Mouse (Mus musculus) liver, adult (tissue): ENCODE data around the gene Gstm3.
A peak's percentile ranks its signal among the peaks of the same experiment; 100 is the strongest.

ENCODE experiments used
- GATA4 ChIP-seq: IDR thresholded peaks from 2 replicates; pipeline ENCODE4 v1.6.1; 2014; ENCODE audit warnings: mild to moderate bottlenecking, low read length; ENCODE audit not compliant: insufficient replicate concordance

Gene Gstm3

GRCm38 (mm10) chr3:107940524-107940923, 28.6 kb downstream of the Gstm3 start:
- no peak for TF ChIP-seq GATA4

- TF ChIP-seq GATA4 = no peak
Observed at GRCm38 (mm10) chr3:107939830-107940229, 29.3 kb downstream of the Gstm3 start.

GRCm38 (mm10) chr3:107939403-107939802, 29.7 kb downstream of the Gstm3 start:
- no peak for TF ChIP-seq GATA4

GRCm38 (mm10) chr3:107935888-107936287, 33.2 kb downstream of the Gstm3 start:
- no peak for TF ChIP-seq GATA4

DNA sequence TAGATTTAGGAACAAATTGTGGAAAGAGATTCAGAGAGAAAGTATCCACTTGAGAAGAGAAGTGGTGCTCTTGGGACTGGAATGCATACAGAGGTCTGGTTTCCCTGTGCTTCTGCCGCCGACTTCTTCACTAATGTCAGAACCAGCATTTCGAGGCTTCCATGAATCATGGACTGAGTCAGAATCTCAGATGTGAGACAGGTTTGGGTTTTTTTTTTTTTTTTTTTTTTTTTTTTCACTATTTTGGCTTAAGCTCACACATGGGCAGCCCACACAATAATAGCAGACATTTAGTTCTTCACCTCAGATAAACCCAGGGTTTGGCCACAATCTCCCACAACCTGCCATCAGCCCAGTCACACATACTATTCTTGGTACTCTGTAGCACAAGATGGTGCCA, 33.8 kb downstream of the Gstm3 start:
- TF ChIP-seq GATA4 = no peak

GRCm38 (mm10) chr3:107932128-107932527, 37.0 kb downstream of the Gstm3 start:
- no peak for TF ChIP-seq GATA4

DNA sequence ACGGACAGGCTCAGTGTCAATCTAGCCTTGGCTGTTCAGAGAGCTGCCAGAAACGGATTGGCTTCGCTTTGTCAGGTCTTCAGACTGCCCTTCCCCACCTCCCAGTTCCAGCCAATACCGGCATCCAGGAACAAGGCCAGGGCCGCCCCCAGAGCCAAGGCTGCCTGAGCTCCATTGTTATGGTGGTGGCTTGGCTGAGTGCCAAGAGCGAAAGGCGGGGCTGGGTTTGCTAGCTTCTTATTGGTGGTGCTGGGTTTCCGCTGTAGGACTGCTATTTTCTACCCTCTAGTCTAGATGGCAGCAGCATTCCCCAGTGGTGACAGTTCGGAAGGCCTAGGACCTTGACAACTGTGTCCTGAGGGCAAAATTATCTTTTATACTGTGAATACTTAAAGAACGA, 37.4 kb downstream of the Gstm3 start, which contains the start of gene Gstm7:
Gene Gstm7, minus strand, starts transcription at position 148 of the 400 bp plus-strand sequence.
- 0 out of 2 replicates have a peak, but pooled peaks have one; percentile 42 for TF ChIP-seq GATA4

DNA sequence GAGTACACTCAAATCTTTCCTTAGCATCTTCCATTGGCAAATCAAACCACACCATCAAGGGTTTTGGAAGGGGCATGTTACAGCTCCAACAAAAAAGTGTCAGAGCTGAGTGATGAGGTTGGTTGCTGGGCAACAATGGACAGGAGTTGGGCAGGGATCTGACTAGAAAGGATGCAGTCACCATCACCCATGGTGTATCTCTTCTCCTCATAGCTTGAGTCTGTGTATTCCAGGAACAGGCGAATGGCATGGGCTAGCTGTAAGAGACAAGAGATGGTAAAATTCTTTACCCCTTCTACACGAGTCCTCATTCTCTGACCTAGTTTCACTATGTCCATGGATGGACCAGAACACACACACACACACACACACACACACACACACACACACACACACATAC, 37.9 kb downstream of the Gstm3 start:
- no peak for TF ChIP-seq GATA4

DNA sequence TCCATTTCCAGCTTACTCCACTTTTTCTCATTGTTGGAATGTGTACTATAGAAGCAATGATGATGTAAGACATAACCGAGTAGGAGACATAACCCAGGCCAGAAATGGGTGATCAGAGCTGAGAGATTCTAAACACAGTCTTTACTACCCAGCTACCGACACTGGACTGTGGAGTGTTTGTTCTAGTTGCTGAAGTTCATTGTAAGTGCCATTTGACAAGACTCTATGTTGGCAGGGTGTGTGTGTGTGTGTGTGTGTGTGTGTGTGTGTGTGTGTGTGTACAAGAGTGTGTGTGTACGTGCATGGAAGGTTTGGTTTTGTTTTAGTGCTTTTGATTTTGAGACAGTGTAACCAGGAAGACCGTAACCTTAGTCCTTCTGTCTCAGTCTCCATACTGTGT, 39.4 kb downstream of the Gstm3 start:
- no peak for TF ChIP-seq GATA4

DNA sequence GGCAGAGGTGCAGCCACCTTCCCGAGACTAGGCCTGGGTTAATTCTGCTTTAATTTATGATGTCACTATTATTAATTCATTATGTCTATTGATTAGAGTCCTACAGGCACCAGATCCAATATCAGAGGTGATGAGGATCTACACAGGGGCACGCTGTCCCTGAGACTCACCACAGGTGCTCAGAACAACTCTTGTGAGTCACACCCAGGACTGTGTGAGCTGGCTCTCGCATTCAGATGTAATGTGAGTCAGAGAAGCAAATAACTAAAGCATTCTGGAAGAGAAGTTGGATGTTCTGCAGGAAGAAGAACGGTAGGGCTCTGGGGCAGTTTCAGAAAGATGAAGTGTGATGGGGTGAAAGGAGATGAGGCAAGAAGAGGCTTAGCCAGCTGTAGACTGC, 39.8 kb downstream of the Gstm3 start:
- TF ChIP-seq GATA4 = no peak

DNA sequence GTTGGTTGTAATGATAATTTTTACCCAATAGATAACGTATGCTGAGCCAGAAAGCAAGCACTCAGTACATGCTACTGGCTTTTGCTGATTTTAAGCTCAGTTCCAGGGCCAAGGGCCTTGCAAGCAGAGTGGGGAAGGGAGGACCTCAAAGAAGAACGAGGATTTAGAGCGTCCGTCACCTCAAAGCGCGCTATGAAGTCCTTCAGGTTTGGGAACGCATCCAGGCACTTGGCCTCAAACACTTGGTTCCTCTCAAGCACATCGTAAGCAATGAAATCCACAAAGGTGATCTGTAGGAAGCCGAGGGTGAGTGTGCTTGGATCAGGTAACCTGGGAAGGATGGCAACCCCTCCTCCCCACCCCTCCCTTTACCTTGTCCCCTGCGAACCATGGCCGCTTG, 40.4 kb downstream of the Gstm3 start:
- no peak for TF ChIP-seq GATA4

DNA sequence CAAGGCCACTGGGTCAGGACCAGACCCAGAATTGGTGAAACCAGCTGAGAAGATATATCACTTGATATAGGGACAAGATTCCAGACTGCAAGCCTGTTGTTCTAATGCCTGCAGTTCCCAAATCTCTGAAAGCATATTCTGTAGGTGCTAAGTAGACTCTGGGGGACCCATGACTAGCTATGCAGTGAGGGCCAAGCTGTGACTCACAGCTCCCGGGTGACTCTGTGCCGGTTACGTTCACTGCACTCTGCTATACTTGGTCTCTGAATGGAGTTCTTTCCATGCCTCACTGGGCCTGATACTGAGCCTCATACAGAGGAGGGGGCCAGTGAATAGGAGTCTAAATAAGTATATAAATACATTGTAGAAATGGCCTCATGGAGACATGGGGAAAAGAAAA, 41.2 kb downstream of the Gstm3 start:
- TF ChIP-seq GATA4 = no peak

- no peak for TF ChIP-seq GATA4
Observed at GRCm38 (mm10) chr3:107925335-107925734, 43.7 kb downstream of the Gstm3 start.

- no peak for TF ChIP-seq GATA4
Observed at GRCm38 (mm10) chr3:107920348-107920747, 48.7 kb downstream of the Gstm3 start.

DNA sequence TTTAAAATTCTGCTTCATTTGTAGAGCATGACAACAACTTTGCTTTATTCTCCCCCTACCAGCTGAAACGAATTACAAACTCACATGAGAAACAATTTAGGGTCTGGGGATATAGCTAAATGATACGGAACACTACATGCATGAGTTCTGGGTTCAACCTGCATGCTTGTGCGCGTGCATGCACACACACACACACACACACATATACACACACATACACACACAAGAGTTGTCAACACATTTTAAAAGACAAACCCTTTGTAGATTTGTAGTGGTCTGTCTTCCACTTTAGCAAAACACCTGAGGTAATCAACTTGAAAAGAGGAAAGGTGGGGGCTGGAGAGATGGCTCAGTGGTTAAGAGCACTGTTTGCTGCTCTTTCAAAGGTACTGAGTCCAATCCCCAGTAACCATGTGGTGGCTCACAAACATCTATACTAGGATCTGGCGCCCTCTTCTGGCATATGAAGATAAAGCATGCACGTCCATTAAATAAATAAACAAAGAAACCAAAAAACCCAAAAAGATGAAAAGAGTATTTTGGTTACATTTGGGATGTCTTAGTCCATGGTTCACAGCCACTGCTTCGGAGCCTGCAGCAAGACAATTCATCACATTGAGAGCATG, 51.2 kb downstream of the Gstm3 start:
- TF ChIP-seq GATA4 = no peak

DNA sequence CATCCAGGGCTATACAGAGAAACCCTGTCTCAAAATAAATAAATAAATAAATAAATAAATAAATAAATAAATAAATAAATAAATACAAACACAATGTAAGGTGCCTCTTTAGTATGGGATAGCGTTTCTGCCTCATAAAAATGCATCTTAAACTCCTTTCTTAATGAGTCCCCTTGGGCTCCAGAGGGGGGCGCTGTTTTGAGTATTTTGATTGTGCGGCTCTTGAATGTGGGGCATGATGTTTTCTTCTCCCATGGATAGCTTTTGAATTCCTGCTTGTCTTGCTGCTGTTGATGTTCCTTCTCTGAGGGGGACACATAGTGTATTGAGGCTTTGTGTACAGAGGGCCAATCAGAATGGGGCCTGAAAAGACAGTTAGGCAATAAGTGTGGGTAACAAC, 52.0 kb downstream of the Gstm3 start:
- no peak for TF ChIP-seq GATA4

- no peak for TF ChIP-seq GATA4
Observed at GRCm38 (mm10) chr3:107916674-107917073, 52.4 kb downstream of the Gstm3 start.
